ENCODE assay signal across 8 mouse cellular contexts in the genomic region with DNA sequence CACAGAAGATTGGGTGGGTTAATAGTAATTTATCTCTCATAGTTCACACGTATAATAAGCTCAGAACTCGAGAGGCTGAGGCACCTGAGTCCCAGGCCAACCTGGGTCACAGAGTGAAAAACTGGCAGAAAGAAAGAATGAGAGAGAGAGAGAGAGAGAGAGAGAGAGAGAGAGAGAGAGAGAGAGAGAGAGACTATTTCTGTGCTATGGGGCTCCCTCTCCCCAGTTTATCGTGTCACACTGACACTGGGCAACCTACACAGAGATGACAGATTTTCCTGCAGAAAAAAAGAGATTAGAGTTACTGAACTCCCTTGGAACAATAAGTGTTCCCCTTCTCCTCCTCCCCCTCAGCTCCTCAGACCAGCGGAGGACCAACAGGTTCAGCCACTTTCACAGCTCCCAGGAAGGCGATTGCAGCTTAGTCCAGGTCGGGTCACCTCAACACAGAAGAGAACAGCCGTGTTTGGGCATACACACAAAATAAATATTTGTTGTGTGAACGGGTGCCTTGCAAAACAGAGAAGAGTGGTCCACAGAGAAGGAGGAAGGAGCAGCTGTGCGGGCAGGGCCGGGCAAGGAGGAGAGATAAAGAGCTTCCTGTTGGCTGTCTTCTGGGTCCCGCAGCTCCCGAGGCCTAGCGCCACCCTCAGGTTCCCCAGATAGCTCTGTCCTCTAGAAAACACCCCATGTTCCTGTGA. TPM values are rescaled to one million over a fixed set of nuclear protein-coding genes. Genes with fewer than 3 reads are reported as not detected.
DNase-seq lines count a peak whose midpoint lies in the region; ATAC-seq and TF ChIP-seq lines count a peak whose summit lies in the region.

No protein-coding gene starts in this region.

- peak overlapping the region; percentile 44 for H3K4me2 ChIP-seq in liver, postnatal 0 days (ENCODE audit: low read depth, low read length)
- H3K4me2 ChIP-seq in neural tube, embryonic 13.5 days, result peak overlapping the region; percentile 27; the same call in 1 of the 2 replicates

- DNase-seq in cerebellum, adult 2 months, result peak; percentile 29 to 30
- DNase-seq in cerebellum, adult 11 months, result no peak
- peak; percentile 31 for DNase-seq in CD4-positive helper T cell, adult 2 months (ENCODE audit: low read depth, low spot score)
- peak; percentile 51 for DNase-seq in embryo, embryonic 9.5 days (ENCODE audit: extremely low spot score)
- peak; percentile 61 for DNase-seq in liver, postnatal 0 days
- DNase-seq in thymus, postnatal 36 days, result peak; percentile 50 to 52

- peak; percentile 50 for ATAC-seq in inflammation-experienced regulatory T-cells, adult 6 months
- ATAC-seq in liver, postnatal 0 days, result peak; percentile 66
- peak; percentile 53; the same call in 1 of the 2 replicates for ATAC-seq in neural tube, embryonic 13.5 days (ENCODE audit: low read depth)

- TF ChIP-seq POLR2A in cerebellum, adult 2 months (IDR thresholded peaks at IDR 0.05; ENCODE audit: borderline replicate concordance, insufficient read depth, low read length), result no peak

- no peak overlapping the region for H3K27ac ChIP-seq in cerebellum, adult 2 months (ENCODE audit: insufficient read depth, low read length)
- H3K27ac ChIP-seq in liver, postnatal 0 days (ENCODE audit: low read depth), result no peak overlapping the region
- H3K27ac ChIP-seq in neural tube, embryonic 13.5 days (replicated peaks), result no peak overlapping the region

- H3K36me3 ChIP-seq in liver, postnatal 0 days (replicated peaks; ENCODE audit: insufficient read depth, low read length), result no peaks in the 10 kb centered on the region
- no peaks in the 10 kb centered on the region for H3K36me3 ChIP-seq in neural tube, embryonic 13.5 days

- TF ChIP-seq EP300 in liver, postnatal 0 days (IDR thresholded peaks at IDR 0.05; ENCODE audit: low read depth), result no peak

- peak overlapping the region; percentile 10 for H3K4me3 ChIP-seq in cerebellum, adult 2 months (replicated peaks; ENCODE audit: insufficient read depth, low read depth, low read length)
- H3K4me3 ChIP-seq in liver, postnatal 0 days (ENCODE audit: low read depth, low read length), result no peak overlapping the region; the same call in 1 of the 2 replicates
- H3K4me3 ChIP-seq in neural tube, embryonic 13.5 days, result no peak overlapping the region

- TF ChIP-seq CTCF in cerebellum, adult 2 months (IDR thresholded peaks at IDR 0.05; ENCODE audit: borderline replicate concordance, insufficient read depth, low read depth, low read length), result peak; percentile 32; the same call in 1 of the 2 replicates
- TF ChIP-seq CTCF in liver, postnatal 0 days (IDR thresholded peaks at IDR 0.05; ENCODE audit: low read depth), result peak; percentile 62

- H3K9ac ChIP-seq in liver, postnatal 0 days (replicated peaks), result no peak overlapping the region
- 0 out of 2 replicates have a peak overlapping the region, but pooled peaks have one; percentile 8 for H3K9ac ChIP-seq in neural tube, embryonic 13.5 days

- H3K9me3 ChIP-seq in liver, postnatal 0 days (ENCODE audit: low read length), result no peaks in the 10 kb centered on the region
- no peaks in the 10 kb centered on the region for H3K9me3 ChIP-seq in neural tube, embryonic 13.5 days

- WGBS in cerebellum, adult 2 months, result 22% methylated on average over 13 of the region's 13 CpGs
- 9% methylated on average over 13 of the region's 13 CpGs for WGBS in liver, postnatal 0 days (ENCODE audit: insufficient replicate concordance)
- WGBS in neural tube, embryonic 13.5 days, result 15% methylated on average over 13 of the region's 13 CpGs

- H3K4me1 ChIP-seq in cerebellum, adult 2 months (ENCODE audit: control insufficient read depth, insufficient read depth, low read length), result peaks cover 6% of the 10 kb centered on the region; the same call in 1 of the 2 replicates
- peaks cover 4% of the 10 kb centered on the region; the same call in 1 of the 2 replicates for H3K4me1 ChIP-seq in liver, postnatal 0 days (ENCODE audit: insufficient read depth)
- 0 out of 2 replicates have a peak, but pooled peaks cover 5% of the 10 kb centered on the region for H3K4me1 ChIP-seq in neural tube, embryonic 13.5 days (replicated peaks)

- H3K27me3 ChIP-seq in cerebellum, adult 2 months (ENCODE audit: control insufficient read depth, insufficient read depth, low read length), result no peaks in the 10 kb centered on the region
- no peaks in the 10 kb centered on the region for H3K27me3 ChIP-seq in liver, postnatal 0 days (ENCODE audit: insufficient read depth, low read length)
- no peaks in the 10 kb centered on the region for H3K27me3 ChIP-seq in neural tube, embryonic 13.5 days

RNA-seq across cellular contexts. Expression of gene Bmp8b, which starts 33.5 kb away (rescaled TPM):
- polyA plus RNA-seq in cerebellum, adult 2 months (2012; rRNA removed), result 0.10 and 0.24 TPM in 2 replicates
- not detected for polyA plus RNA-seq in inflammation-experienced regulatory T-cells, adult 6 months (2017; shearing (Covaris generic))
- 0.07 and 0.09 TPM in 2 replicates for polyA plus RNA-seq in liver, postnatal 0 days (2015; fragmentation: Nextera tagmentation; extraction: Ambion mirVana)
- polyA plus RNA-seq in neural tube, embryonic 13.5 days (2015; fragmentation: Nextera tagmentation; extraction: Ambion mirVana), result 0.14 and 0.18 TPM in 2 replicates

RNA-seq across cellular contexts. Expression of gene Oxct2b, which starts 44.6 kb away (rescaled TPM):
- polyA plus RNA-seq in cerebellum, adult 2 months (2012; rRNA removed), result 0.11 TPM in 2 replicates
- polyA plus RNA-seq in inflammation-experienced regulatory T-cells, adult 6 months (2017; shearing (Covaris generic)), result not detected
- not detected in 2 replicates for polyA plus RNA-seq in liver, postnatal 0 days (2015; fragmentation: Nextera tagmentation; extraction: Ambion mirVana)
- polyA plus RNA-seq in neural tube, embryonic 13.5 days (2015; fragmentation: Nextera tagmentation; extraction: Ambion mirVana), result 0.45 TPM in 1 of 2 replicates, not detected in the other

RNA-seq across cellular contexts. Expression of gene Trit1, which starts 55.0 kb away (rescaled TPM):
- 10.9 and 11.0 TPM in 2 replicates for polyA plus RNA-seq in cerebellum, adult 2 months (2012; rRNA removed)
- 10 to 100 TPM; 10.7 to 20.6 (median 19.9) TPM for polyA plus RNA-seq in inflammation-experienced regulatory T-cells, adult 6 months (2017; shearing (Covaris generic))
- 7.1 and 7.5 TPM in 2 replicates for polyA plus RNA-seq in liver, postnatal 0 days (2015; fragmentation: Nextera tagmentation; extraction: Ambion mirVana)
- 23.0 and 27.2 TPM in 2 replicates for polyA plus RNA-seq in neural tube, embryonic 13.5 days (2015; fragmentation: Nextera tagmentation; extraction: Ambion mirVana)
